Mouse (Mus musculus): ENCODE results near the gene Clca3b. TPM values are rescaled to one million over a fixed set of nuclear protein-coding genes. Genes with fewer than 3 reads are reported as not detected.
"Not testable (repeated sequence)": the region's sequence is repeated elsewhere in the genome, so short reads cannot be mapped to it uniquely, and the experiment has no call there.

Clca3b gene
- total RNA-seq (2014; rRNA removed) (not detected in 2 replicates), polyA plus RNA-seq (2015; fragmentation: Nextera tagmentation; extraction: Ambion mirVana) (not detected in 2 replicates)

GRCm38 (mm10) chr3:144849014-144849556 is at the start of gene Clca3b:
TSS of gene Clca3b (minus strand) at chr3:144849357.
- not testable (repeated sequence) for DNase-seq (ENCODE audit: low spot score); H3K4me3 ChIP-seq (ENCODE audit: low read depth, low read length); H3K9me3 ChIP-seq (ENCODE audit: low read length); H3K4me1 ChIP-seq (ENCODE audit: insufficient read depth, low read length); H3K27me3 ChIP-seq (ENCODE audit: insufficient read depth, low read length); H3K9ac ChIP-seq (replicated peaks; ENCODE audit: low read length, poor library complexity, severe bottlenecking); H3K27ac ChIP-seq (ENCODE audit: low read depth, low read length); ATAC-seq (ENCODE audit: low FRiP score); H3K36me3 ChIP-seq (ENCODE audit: insufficient read depth, low read length); H3K4me2 ChIP-seq (ENCODE audit: low read depth, low read length, poor library complexity, severe bottlenecking)
- WGBS, result 94% methylated on average over 9 of the region's 9 CpGs

- 81% methylated on average over 2 of the region's 2 CpGs for WGBS
- no peaks in the 10 kb centered on the region for H3K27me3 ChIP-seq (ENCODE audit: insufficient read depth, low read length)
- no peaks in the 10 kb centered on the region for H3K9me3 ChIP-seq (ENCODE audit: low read length)
- no peak overlapping the region for H3K4me2 ChIP-seq (ENCODE audit: low read depth, low read length, poor library complexity, severe bottlenecking)
- H3K36me3 ChIP-seq (ENCODE audit: insufficient read depth, low read length), result no peaks in the 10 kb centered on the region
- DNase-seq (ENCODE audit: low spot score), result no peak
- no peak for TF ChIP-seq CTCF (IDR thresholded peaks at IDR 0.05)
- no peak for ATAC-seq (ENCODE audit: low FRiP score)
- H3K27ac ChIP-seq (ENCODE audit: low read depth, low read length), result no peak overlapping the region
- H3K9ac ChIP-seq (replicated peaks; ENCODE audit: low read length, poor library complexity, severe bottlenecking), result no peak overlapping the region
- no peaks in the 10 kb centered on the region for H3K4me1 ChIP-seq (ENCODE audit: insufficient read depth, low read length)
- no peak overlapping the region for H3K4me3 ChIP-seq (ENCODE audit: low read depth, low read length)
Observed at GRCm38 (mm10) chr3:144897042-144897678, 48.0 kb upstream of the Clca3b start.

DNA sequence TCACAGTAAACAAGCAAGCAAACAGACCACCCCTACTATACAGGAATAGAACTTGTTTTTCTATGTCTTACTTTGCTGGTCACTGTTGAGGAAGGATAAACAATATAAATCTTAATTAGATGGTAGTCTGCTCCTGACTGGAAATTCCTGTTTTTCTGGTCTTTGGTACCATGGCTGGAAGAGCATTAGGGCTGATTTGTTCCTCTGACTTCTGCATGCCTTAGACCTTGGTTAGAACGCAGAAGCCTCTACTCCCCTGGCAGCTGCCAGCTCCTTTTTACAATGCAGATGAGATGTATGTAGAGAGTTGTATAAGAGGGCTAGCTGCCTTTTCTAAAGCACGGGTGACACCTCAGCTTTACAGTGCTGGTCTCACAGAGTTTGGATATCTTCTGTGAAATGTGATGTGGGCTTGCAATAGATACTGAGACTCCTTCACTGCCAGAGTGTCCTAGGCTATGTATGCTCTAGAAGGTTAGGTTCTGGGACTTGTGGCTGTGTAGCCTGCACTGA is 41.1 kb upstream of the Clca3b start:
- no peak overlapping the region for H3K9ac ChIP-seq (replicated peaks; ENCODE audit: low read length, poor library complexity, severe bottlenecking)
- no peaks in the 10 kb centered on the region for H3K4me1 ChIP-seq (ENCODE audit: insufficient read depth, low read length)
- WGBS, result 51% methylated on average over 2 of the region's 2 CpGs

DNA sequence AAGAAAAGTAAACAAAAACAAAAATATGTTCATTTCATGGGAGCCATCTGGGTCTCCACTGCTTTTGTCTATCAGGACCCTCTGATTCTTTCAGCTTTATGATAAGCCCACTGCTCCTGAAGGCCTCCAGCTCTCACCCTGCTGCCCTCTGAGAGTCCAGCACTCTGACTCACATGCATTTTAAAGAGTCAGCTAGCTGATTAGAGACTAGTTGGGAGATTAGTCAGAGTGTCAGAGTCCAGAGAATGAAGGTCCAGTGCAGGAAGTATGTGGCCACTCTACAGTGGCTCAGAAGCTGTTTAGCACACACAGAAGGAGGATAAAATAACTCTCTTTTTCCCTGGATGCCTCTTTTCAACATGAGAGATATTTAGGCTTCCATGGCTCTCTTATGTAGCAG is 37.8 kb upstream of the Clca3b start:
- Histone ChIP-seq H3K4me1 (ENCODE audit: insufficient read depth, low read length) (no peaks in the 10 kb centered on the region), H3K9ac (replicated peaks; ENCODE audit: low read length, poor library complexity, severe bottlenecking) (no peak overlapping the region), H3K36me3 (ENCODE audit: insufficient read depth, low read length) (no peaks in the 10 kb centered on the region), H3K27me3 (ENCODE audit: insufficient read depth, low read length) (no peaks in the 10 kb centered on the region), H3K4me2 (ENCODE audit: low read depth, low read length, poor library complexity, severe bottlenecking) (no peak overlapping the region), H3K4me3 (ENCODE audit: low read depth, low read length) (no peak overlapping the region), H3K9me3 (ENCODE audit: low read length) (no peaks in the 10 kb centered on the region), H3K27ac (ENCODE audit: low read depth, low read length) (no peak overlapping the region)
- no peak for DNase-seq (ENCODE audit: low spot score)
- TF ChIP-seq CTCF (IDR thresholded peaks at IDR 0.05), result no peak
- no peak for ATAC-seq (ENCODE audit: low FRiP score)

More for the DNA sequence above, 41.1 kb upstream of the Clca3b start:
- ATAC-seq (ENCODE audit: low FRiP score) (no peak), DNase-seq (ENCODE audit: low spot score) (no peak)
- H3K27ac ChIP-seq (ENCODE audit: low read depth, low read length), result no peak overlapping the region
- no peak overlapping the region for H3K4me2 ChIP-seq (ENCODE audit: low read depth, low read length, poor library complexity, severe bottlenecking)
- H3K36me3 ChIP-seq (ENCODE audit: insufficient read depth, low read length), result no peaks in the 10 kb centered on the region
- H3K4me3 ChIP-seq (ENCODE audit: low read depth, low read length), result no peak overlapping the region
- no peak for TF ChIP-seq CTCF (IDR thresholded peaks at IDR 0.05)
- no peaks in the 10 kb centered on the region for H3K27me3 ChIP-seq (ENCODE audit: insufficient read depth, low read length)
- H3K9me3 ChIP-seq (ENCODE audit: low read length), result no peaks in the 10 kb centered on the region

- 65% methylated on average over 4 of the region's 4 CpGs for WGBS
- not testable (repeated sequence) for H3K27me3 ChIP-seq (ENCODE audit: insufficient read depth, low read length); H3K4me3 ChIP-seq (ENCODE audit: low read depth, low read length); H3K4me1 ChIP-seq (ENCODE audit: insufficient read depth, low read length); H3K4me2 ChIP-seq (ENCODE audit: low read depth, low read length, poor library complexity, severe bottlenecking); H3K9me3 ChIP-seq (ENCODE audit: low read length); H3K36me3 ChIP-seq (ENCODE audit: insufficient read depth, low read length); DNase-seq (ENCODE audit: low spot score); H3K27ac ChIP-seq (ENCODE audit: low read depth, low read length); ATAC-seq (ENCODE audit: low FRiP score); H3K9ac ChIP-seq (replicated peaks; ENCODE audit: low read length, poor library complexity, severe bottlenecking)
Observed at GRCm38 (mm10) chr3:144872012-144872411, 22.9 kb upstream of the Clca3b start.

GRCm38 (mm10) chr3:144849584-144849983 is 427 bp upstream of the Clca3b start:
- H3K4me1 ChIP-seq (ENCODE audit: insufficient read depth, low read length), result no peaks in the 10 kb centered on the region
- WGBS, result 72% methylated on average over 4 of the region's 4 CpGs
- H3K27ac ChIP-seq (ENCODE audit: low read depth, low read length), result no peak overlapping the region
- H3K4me3 ChIP-seq (ENCODE audit: low read depth, low read length), result no peak overlapping the region
- ATAC-seq (ENCODE audit: low FRiP score) (no peak), DNase-seq (ENCODE audit: low spot score) (no peak)
- H3K9ac ChIP-seq (replicated peaks; ENCODE audit: low read length, poor library complexity, severe bottlenecking), result no peak overlapping the region
- TF ChIP-seq CTCF (IDR thresholded peaks at IDR 0.05), result no peak
- no peaks in the 10 kb centered on the region for H3K9me3 ChIP-seq (ENCODE audit: low read length)
- H3K4me2 ChIP-seq (ENCODE audit: low read depth, low read length, poor library complexity, severe bottlenecking), result no peak overlapping the region
- H3K36me3 ChIP-seq (ENCODE audit: insufficient read depth, low read length), result no peaks in the 10 kb centered on the region
- no peaks in the 10 kb centered on the region for H3K27me3 ChIP-seq (ENCODE audit: insufficient read depth, low read length)

Data from midbrain, postnatal 0 days (tissue).